Mouse (Mus musculus): ENCODE measurements around the gene Syna. TPM values are rescaled to one million over a fixed set of nuclear protein-coding genes. Genes with fewer than 3 reads are reported as not detected.

The Syna gene
- total RNA-seq (2014; rRNA removed) (not detected in 2 replicates), polyA plus RNA-seq (2012; rRNA removed) (not detected in 2 replicates)

DNA sequence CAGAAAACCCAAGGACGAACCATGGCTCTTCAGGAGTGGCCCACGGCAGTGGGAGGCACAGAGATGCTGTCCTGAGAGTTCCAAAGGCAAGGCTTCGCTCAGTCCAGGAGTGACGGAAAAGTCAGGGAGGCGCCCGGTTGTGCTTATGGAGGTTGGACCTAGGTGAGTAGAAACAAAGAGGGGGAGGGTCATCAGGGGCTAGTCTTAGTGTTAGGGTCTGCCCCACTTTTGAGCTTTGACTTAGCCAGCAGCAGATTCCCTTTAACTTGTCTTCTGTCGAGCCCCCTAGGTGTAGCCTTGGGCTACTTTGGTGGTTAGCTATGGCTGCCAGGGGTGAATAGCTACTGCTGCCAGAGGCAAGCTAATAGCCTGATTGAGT, at the start of gene Syna:
Gene Syna (minus strand): TSS at position 101 of the 379 bp plus-strand sequence.
- H3K27me3 ChIP-seq (ENCODE audit: control insufficient read depth, insufficient read depth, low read length), result no peaks in the 10 kb centered on the region
- no peak for DNase-seq (ENCODE audit: extremely low read depth, low read depth, low spot score)
- H3K27ac ChIP-seq (replicated peaks; ENCODE audit: insufficient read depth, low read depth, low read length), result no peak within 1 kb of the TSS
- no peak within 1 kb of the TSS for H3K9ac ChIP-seq (ENCODE audit: low read depth, low read length)
- H3K79me2 ChIP-seq (ENCODE audit: control insufficient read depth, insufficient read depth, low read length), result no peaks in the 10 kb centered on the region
- H3K36me3 ChIP-seq (ENCODE audit: control insufficient read depth, insufficient read depth, low read length), result no peaks in the 10 kb centered on the region
- TF ChIP-seq CTCF (IDR thresholded peaks at IDR 0.05; ENCODE audit: low read depth, low read length) (no peak), POLR2A (IDR thresholded peaks at IDR 0.05; ENCODE audit: extremely low read depth, insufficient read depth, low read length) (no peak)
- WGBS, result 91% methylated on average over 7 of the region's 7 CpGs
- H3K4me3 ChIP-seq (ENCODE audit: insufficient read depth, low read depth, low read length), result no peak within 1 kb of the TSS
- H3K4me1 ChIP-seq (ENCODE audit: control insufficient read depth, insufficient read depth, low read length), result no peaks in the 10 kb centered on the region

DNA sequence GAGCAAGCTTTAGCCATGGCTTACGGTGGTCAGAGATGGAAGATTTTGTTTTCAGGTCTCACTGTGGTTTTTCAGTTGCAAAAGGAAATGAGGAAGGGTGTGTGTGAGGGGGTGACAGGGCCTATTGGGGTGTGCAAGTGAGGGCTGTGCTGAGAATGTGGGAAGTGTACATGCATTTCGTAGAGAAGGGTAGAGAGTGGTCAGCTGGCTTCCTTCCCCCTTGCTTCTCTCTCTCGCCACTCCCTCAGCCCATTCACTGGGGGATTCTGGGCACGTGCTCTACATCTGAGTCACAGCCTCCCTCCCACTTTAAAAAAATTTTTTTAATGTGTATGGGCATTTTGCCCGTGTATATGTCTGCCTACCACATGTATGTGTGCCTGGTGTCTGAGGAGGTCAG, 47.1 kb upstream of the Syna start:
- Histone ChIP-seq H3K36me3 (ENCODE audit: control insufficient read depth, insufficient read depth, low read length) (no peaks in the 10 kb centered on the region), H3K27me3 (ENCODE audit: control insufficient read depth, insufficient read depth, low read length) (no peaks in the 10 kb centered on the region), H3K9ac (ENCODE audit: low read depth, low read length) (no peak overlapping the region), H3K4me1 (ENCODE audit: control insufficient read depth, insufficient read depth, low read length) (no peaks in the 10 kb centered on the region), H3K4me3 (ENCODE audit: insufficient read depth, low read depth, low read length) (no peak overlapping the region), H3K27ac (replicated peaks; ENCODE audit: insufficient read depth, low read depth, low read length) (no peak overlapping the region), H3K79me2 (ENCODE audit: control insufficient read depth, insufficient read depth, low read length) (no peaks in the 10 kb centered on the region)
- DNase-seq (ENCODE audit: extremely low read depth, low read depth, low spot score), result no peak
- WGBS, result 70% methylated on average over 5 of the region's 5 CpGs
- TF ChIP-seq POLR2A (IDR thresholded peaks at IDR 0.05; ENCODE audit: extremely low read depth, insufficient read depth, low read length), result no peak
- TF ChIP-seq CTCF (IDR thresholded peaks at IDR 0.05; ENCODE audit: low read depth, low read length), result no peak

DNA sequence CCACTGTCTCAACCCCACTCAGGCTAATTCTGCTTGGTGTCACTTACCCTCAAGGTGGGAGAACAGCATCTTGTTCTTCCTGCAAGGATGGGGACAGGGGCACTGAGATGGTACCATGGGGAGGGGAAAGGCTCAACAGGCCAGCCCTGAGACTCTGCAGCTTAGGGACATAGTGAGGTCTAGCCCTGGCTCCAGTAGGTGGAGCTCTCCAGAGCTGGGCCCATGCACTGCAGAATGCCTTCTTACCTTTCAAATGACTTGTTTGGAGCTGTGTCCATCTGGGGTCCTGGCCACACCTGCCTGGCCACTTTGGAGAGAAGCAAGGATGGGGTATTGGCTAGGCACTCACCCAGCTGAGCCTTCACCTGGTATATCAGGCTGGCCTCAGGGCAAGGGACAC, 46.3 kb upstream of the Syna start:
- Histone ChIP-seq H3K9ac (ENCODE audit: low read depth, low read length) (no peak overlapping the region), H3K27ac (replicated peaks; ENCODE audit: insufficient read depth, low read depth, low read length) (no peak overlapping the region), H3K27me3 (ENCODE audit: control insufficient read depth, insufficient read depth, low read length) (no peaks in the 10 kb centered on the region), H3K4me3 (ENCODE audit: insufficient read depth, low read depth, low read length) (no peak overlapping the region), H3K79me2 (ENCODE audit: control insufficient read depth, insufficient read depth, low read length) (no peaks in the 10 kb centered on the region), H3K4me1 (ENCODE audit: control insufficient read depth, insufficient read depth, low read length) (no peaks in the 10 kb centered on the region), H3K36me3 (ENCODE audit: control insufficient read depth, insufficient read depth, low read length) (no peaks in the 10 kb centered on the region)
- DNase-seq (ENCODE audit: extremely low read depth, low read depth, low spot score), result no peak
- no peak for TF ChIP-seq POLR2A (IDR thresholded peaks at IDR 0.05; ENCODE audit: extremely low read depth, insufficient read depth, low read length)
- peak; percentile 20; the same call in 1 of the 2 replicates for TF ChIP-seq CTCF (IDR thresholded peaks at IDR 0.05; ENCODE audit: low read depth, low read length)

DNA sequence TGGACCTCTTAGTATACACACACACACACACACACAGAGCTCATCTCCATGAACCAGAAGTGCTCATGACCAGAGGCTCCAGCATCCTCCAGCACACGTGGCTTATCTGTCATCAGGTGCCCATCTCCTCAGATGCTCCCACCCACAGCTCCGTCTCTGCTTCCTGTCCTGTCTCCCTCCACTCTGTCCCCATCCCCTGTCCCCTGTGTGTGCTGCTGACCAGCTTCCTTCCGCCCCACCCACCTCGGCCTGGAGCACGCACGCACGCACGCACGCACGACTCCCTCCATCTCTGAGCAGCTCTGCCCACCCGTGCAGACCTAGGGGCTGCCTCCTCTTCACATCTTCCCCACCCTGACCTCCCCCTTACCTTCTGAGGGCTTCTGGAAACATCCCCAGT, 44.4 kb upstream of the Syna start:
- Histone ChIP-seq H3K27me3 (ENCODE audit: control insufficient read depth, insufficient read depth, low read length) (no peaks in the 10 kb centered on the region), H3K4me1 (ENCODE audit: control insufficient read depth, insufficient read depth, low read length) (no peaks in the 10 kb centered on the region), H3K36me3 (ENCODE audit: control insufficient read depth, insufficient read depth, low read length) (no peaks in the 10 kb centered on the region), H3K27ac (replicated peaks; ENCODE audit: insufficient read depth, low read depth, low read length) (no peak overlapping the region), H3K4me3 (ENCODE audit: insufficient read depth, low read depth, low read length) (no peak overlapping the region), H3K9ac (ENCODE audit: low read depth, low read length) (no peak overlapping the region), H3K79me2 (ENCODE audit: control insufficient read depth, insufficient read depth, low read length) (no peaks in the 10 kb centered on the region)
- WGBS, result 87% methylated on average over 11 of the region's 11 CpGs
- no peak for DNase-seq (ENCODE audit: extremely low read depth, low read depth, low spot score)
- TF ChIP-seq POLR2A (IDR thresholded peaks at IDR 0.05; ENCODE audit: extremely low read depth, insufficient read depth, low read length) (no peak), CTCF (IDR thresholded peaks at IDR 0.05; ENCODE audit: low read depth, low read length) (no peak)

DNA sequence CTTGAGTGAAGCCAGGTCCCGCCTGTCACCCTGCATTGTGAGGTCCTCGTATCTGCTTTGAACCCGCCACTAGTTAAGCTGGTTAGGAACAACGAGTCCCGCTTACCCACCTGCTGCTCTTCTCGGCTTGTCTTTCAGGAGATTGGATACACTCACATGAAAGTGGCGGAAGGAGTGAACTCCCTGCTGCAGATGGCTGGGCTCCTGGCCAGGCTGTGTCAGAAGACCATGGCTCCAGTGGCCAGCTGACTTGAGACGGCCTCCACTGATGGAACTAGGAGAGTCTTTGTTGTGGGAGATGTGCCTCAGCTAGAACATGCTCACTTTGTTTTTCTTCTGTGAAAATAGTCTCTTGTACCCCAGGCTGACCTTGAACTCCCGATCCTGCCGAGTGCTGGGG, 37.7 kb upstream of the Syna start:
- Histone ChIP-seq H3K36me3 (ENCODE audit: control insufficient read depth, insufficient read depth, low read length) (peaks cover 7% of the 10 kb centered on the region; the same call in 1 of the 2 replicates), H3K4me3 (ENCODE audit: insufficient read depth, low read depth, low read length) (no peak overlapping the region), H3K79me2 (ENCODE audit: control insufficient read depth, insufficient read depth, low read length) (no peaks in the 10 kb centered on the region), H3K4me1 (ENCODE audit: control insufficient read depth, insufficient read depth, low read length) (no peaks in the 10 kb centered on the region), H3K27ac (replicated peaks; ENCODE audit: insufficient read depth, low read depth, low read length) (no peak overlapping the region), H3K27me3 (ENCODE audit: control insufficient read depth, insufficient read depth, low read length) (no peaks in the 10 kb centered on the region), H3K9ac (ENCODE audit: low read depth, low read length) (no peak overlapping the region)
- 88% methylated on average over 10 of the region's 10 CpGs for WGBS
- no peak for TF ChIP-seq POLR2A (IDR thresholded peaks at IDR 0.05; ENCODE audit: extremely low read depth, insufficient read depth, low read length)
- TF ChIP-seq CTCF (IDR thresholded peaks at IDR 0.05; ENCODE audit: low read depth, low read length), result no peak
- DNase-seq (ENCODE audit: extremely low read depth, low read depth, low spot score), result no peak

DNA sequence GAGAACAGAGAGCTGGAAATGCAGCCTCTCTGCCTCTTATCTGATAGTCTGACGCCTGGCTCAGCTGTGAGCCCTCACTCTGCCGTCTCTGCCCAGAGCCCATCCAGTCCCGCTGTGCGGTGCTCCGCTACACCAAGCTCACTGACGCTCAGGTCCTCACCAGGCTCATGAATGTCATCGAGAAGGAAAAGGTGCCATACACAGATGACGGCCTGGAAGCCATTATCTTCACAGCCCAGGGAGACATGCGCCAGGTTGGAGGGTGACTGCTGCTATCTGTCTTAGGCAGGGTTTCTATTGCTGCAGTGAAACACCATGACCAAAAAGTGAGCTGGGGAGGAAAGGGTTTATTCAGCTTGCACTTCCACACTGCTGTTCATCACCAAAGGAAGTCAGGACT, 33.1 kb upstream of the Syna start:
- H3K27ac ChIP-seq (replicated peaks; ENCODE audit: insufficient read depth, low read depth, low read length), result no peak overlapping the region
- H3K79me2 ChIP-seq (ENCODE audit: control insufficient read depth, insufficient read depth, low read length), result no peaks in the 10 kb centered on the region
- no peaks in the 10 kb centered on the region for H3K27me3 ChIP-seq (ENCODE audit: control insufficient read depth, insufficient read depth, low read length)
- H3K36me3 ChIP-seq (ENCODE audit: control insufficient read depth, insufficient read depth, low read length), result peaks cover 3% of the 10 kb centered on the region; the same call in 1 of the 2 replicates
- DNase-seq (ENCODE audit: extremely low read depth, low read depth, low spot score), result no peak
- no peak overlapping the region for H3K4me3 ChIP-seq (ENCODE audit: insufficient read depth, low read depth, low read length)
- 97% methylated on average over 9 of the region's 9 CpGs for WGBS
- no peak overlapping the region for H3K9ac ChIP-seq (ENCODE audit: low read depth, low read length)
- H3K4me1 ChIP-seq (ENCODE audit: control insufficient read depth, insufficient read depth, low read length), result peaks cover 5% of the 10 kb centered on the region
- no peak for TF ChIP-seq CTCF (IDR thresholded peaks at IDR 0.05; ENCODE audit: low read depth, low read length)
- TF ChIP-seq POLR2A (IDR thresholded peaks at IDR 0.05; ENCODE audit: extremely low read depth, insufficient read depth, low read length), result no peak

All from liver, adult 2 months (tissue).